Mouse (Mus musculus) liver, embryonic 14.5 days (tissue): Measurements from ENCODE around the gene Ccdc40.
"Not testable (repeated sequence)": the region's sequence is repeated elsewhere in the genome, so short reads cannot be mapped to it uniquely, and the experiment has no call there.

Source experiments
- CTCF ChIP-seq: IDR thresholded peaks from 2 replicates; pipeline ENCODE4 v1.5.1; 2016; ENCODE audit warnings: antibody characterized with exemption, low read depth, control low read depth
- EP300 ChIP-seq: IDR thresholded peaks from 2 replicates; pipeline ENCODE4 v1.6.1; 2016; ENCODE audit warnings: antibody characterized with exemption, low read depth

DNA sequence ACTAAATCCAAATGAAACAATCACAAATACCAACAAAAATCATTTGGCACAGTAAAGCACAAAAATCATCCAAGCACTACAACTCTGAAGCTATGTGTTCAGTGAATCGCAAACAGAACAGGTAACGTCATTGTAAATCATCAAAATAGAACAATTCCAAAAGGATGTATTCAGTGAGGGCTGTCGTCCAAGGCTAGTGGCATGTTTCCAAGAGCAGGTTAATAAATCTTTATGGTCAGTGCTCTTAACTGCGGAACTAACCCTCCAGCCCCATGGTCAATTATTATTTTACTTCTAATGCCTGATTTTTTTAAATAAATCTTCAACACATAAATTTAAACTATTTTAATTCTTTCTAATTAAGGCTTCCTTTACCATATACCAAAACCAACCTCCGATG lies 28.2 kb downstream of the Ccdc40 start:
- not testable (repeated sequence) for TF ChIP-seq CTCF, EP300
